Mouse (Mus musculus) kidney, postnatal 4 days (tissue): ENCODE data around the gene Gm6169.
"Not testable (repeated sequence)": the region's sequence is repeated elsewhere in the genome, so short reads cannot be mapped to it uniquely, and the experiment has no call there.

Source experiments
- DNase-seq, 2 experiments: peaks; one replicate each; pipeline ENCODE4 v3.0.0; 2021; ENCODE audit warnings: mixed read lengths in 2 of 2

Gm6169 gene

GRCm38 (mm10) chr13:97099187-97099852, at the start of gene Gm6169:
TSS of gene Gm6169 (minus strand) at chr13:97099237.
- DNase-seq: peak; percentile 74 to 78

- peak; percentile 37 to 46 for DNase-seq
Measured at GRCm38 (mm10) chr13:97145834-97146233, 46.8 kb upstream of the Gm6169 start.

DNA sequence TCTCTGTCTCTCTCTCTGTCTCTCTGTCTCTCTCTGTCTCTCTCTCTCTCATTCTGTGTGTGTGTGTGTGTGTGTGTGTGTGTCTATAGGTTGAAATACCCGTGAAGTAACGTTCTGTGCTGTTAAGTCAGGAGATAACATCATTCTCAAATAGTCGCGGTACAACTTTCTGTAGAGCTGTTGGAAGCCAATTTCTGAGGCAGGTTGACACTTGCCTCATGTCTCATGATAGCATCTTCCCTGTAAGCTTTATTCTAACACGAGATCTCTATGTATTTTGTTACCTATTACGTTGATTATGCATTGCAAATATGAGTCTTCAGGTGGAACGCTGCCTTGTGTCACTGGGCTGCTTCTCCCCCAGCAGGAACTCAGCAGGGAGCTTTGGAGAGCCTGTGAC, 43.3 kb upstream of the Gm6169 start:
- DNase-seq: no peak

DNA sequence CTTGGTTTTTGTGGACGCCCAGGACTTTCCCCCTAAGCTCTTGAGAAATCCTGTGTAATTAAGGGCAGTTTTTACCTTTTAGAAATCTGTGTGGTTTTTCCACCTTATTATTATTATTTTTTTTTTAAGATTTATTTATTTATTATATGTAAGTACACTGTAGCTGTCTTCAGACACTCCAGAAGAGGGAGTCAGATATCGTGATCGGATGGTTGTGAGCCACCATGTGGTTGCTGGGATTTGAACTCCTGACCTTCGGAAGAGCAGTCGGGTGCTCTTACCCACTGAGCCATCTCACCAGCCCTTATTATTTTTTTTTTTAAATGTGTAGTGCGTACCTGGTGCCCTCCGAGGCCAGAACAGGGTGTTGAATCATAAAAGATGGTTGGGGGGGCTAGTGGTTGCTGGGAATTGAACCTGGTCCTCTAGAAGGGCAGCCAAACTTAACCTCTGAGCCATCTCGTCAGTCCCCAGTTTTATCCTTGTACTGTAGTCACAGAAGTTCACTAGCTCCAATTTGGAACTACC, 39.4 kb upstream of the Gm6169 start:
- not testable (repeated sequence) for DNase-seq

GRCm38 (mm10) chr13:97137466-97138400, 38.7 kb upstream of the Gm6169 start, which contains the start of the genes Gfm2 and Nsa2:
TSS of gene Gfm2 (plus strand) at chr13:97137937.
TSS of gene Nsa2 (minus strand) at chr13:97137937.
- DNase-seq: peak; percentile 88 to 93

DNA sequence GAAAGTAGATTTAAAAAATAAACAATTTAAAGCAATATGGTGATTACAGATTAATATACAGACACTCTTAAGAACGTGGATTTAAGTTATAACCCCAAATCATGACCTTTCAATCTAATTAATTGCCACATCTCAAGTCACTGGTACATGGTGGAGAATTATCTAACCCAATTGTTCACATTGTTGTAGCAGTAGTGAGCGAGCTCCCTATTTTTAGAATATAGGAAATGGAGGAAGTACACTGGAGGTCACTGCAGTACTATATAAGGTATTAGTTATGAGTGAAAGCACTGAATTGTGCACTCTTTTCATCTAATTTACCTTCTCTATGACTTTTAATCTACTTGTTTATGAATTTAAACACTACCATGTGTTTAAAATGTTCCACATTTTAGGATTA, 31.4 kb upstream of the Gm6169 start:
- DNase-seq: not testable (repeated sequence)

GRCm38 (mm10) chr13:97129654-97130053, 30.6 kb upstream of the Gm6169 start:
- not testable (repeated sequence) for DNase-seq

GRCm38 (mm10) chr13:97121341-97121740, 22.3 kb upstream of the Gm6169 start:
- no peak for DNase-seq

DNA sequence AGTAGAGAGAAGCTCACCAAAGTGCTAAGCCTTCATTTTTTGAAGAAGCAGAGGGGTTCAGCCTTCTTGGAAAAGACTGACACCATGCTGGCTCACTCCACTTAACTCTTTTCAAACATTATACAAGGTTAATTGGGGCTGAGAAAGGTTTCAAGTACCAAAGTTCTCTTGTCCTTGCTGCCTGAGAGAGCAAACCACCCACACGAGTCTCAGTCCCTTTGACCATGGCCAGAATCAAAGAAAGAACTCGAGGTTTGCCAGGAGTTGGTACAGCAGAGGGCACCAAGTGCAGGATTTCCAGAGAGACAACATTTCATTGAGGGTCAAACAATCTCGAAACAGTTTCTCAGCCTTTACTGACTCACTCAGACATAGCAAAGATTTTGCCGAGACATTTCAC, 10.0 kb upstream of the Gm6169 start:
- DNase-seq: no peak

DNA sequence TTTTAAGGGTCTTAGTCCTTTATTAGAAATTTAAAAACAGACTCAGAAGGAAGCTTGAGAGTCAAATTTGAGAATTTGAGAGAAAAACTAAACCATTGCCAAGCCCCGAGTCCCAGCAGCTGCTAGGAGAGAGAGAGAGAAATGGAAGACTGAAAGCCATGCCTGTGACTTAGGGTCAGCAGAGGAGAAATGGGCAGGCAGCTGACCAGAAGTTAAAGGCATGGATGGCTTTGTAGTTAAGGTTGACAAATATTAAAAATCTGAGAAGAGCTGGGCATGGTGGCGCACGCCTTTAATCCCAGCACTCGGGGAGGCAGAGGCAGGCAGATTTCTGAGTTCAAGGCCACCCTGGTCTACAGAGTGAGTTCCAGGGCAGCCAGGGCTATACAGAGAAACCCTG, 8.7 kb upstream of the Gm6169 start:
- not testable (repeated sequence) for DNase-seq

DNA sequence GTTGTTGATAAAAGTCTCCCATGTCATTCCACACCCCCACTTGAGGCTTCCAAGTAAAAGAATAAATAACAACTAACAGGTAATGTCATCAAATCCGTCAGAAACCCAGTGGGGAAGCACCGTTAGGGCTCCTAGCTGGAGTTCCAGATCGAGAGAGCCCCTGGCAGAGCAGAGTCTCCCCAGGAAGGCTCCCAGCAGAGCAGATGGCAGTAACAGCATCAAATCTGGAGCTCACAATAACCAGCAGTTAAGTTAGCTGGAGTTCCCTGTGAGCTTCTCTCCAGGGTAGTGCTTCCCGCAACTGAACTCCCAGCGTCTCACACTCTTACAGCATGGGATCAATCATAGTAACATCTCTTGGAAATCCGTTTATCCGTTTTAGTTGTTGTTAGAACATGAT, 6.0 kb upstream of the Gm6169 start:
- DNase-seq: no peak

DNA sequence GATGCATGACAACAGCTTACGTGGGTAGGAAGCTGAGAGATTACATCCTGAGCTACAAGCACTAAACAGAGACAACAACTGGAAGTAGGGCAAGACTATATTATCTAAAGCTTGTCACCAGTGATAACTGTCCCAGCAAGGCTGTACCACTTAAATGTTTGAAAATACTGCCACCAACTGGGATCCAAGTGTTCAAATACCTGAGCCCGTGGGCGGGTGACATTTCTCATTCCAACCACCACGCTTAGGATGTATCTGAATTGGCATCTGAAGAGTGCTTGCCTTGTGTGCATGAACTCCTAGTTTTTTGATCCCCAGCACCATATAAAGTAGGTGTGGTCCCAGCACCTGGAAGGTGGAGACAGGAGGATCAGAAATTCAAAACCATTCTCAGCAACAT, 3.3 kb downstream of the Gm6169 start:
- no peak for DNase-seq

GRCm38 (mm10) chr13:97088183-97088582, 10.9 kb downstream of the Gm6169 start:
- DNase-seq: no peak

- no peak for DNase-seq
Measured at GRCm38 (mm10) chr13:97087421-97087820, 11.6 kb downstream of the Gm6169 start.

- no peak for DNase-seq
Measured at GRCm38 (mm10) chr13:97086316-97086715, 12.7 kb downstream of the Gm6169 start.

DNA sequence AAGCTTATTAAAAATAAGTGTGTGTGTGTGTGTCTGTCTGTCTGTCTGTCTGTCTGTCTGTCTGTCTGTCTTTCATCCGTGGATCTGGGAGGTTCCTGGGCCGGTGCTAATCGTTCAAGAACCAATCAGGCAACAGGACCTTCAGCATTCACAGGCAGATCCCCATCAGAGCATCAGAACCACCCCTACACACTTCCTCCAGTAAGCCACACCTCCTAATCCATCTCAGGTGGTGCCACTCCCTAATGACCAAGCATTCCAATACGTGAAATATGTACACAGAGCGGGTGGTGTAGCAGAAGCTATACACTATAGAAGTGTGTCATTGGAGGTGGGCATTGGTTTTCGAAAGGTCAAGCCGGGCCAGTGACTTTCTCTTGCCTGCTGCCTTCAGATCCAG, 16.6 kb downstream of the Gm6169 start:
- no peak for DNase-seq

DNA sequence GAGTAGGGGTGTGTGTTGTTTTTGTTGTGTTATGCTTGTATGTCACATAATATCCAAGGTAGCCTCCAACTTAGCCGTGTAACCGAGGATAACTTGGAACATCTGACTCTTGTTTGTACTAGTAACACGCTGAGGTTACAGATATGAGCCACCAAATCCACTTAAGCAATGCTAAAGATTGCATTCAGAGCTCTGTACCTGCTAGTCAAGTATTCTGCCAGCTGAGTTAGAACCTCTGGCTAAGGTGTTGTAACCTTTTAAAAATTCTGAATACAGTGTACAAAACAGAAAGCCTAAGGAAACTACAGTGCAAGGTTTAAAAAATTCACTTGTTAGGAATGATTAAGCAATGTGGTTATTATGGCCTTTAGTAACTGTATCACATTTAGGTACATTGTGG, 18.4 kb downstream of the Gm6169 start:
- DNase-seq: no peak

DNA sequence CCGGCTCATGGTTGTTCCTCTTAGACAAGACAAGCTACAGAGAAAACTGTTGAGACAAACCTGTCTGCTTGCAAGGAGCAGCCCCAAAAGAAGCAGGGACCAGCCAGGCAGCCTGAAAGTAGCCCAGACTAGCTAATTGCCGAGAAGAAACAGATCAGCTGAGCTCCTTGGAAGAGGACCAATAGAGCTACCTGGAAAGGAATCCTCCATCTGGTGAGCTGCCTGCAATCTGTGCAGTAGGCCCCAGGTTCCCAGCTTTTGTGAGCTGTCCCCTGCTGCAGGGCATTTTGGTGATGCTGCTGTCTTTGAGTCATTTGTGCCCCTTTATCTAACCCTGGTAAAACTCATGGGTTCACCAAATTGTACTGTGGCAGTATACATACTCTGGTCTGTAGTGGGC, 18.8 kb downstream of the Gm6169 start:
- no peak for DNase-seq

DNA sequence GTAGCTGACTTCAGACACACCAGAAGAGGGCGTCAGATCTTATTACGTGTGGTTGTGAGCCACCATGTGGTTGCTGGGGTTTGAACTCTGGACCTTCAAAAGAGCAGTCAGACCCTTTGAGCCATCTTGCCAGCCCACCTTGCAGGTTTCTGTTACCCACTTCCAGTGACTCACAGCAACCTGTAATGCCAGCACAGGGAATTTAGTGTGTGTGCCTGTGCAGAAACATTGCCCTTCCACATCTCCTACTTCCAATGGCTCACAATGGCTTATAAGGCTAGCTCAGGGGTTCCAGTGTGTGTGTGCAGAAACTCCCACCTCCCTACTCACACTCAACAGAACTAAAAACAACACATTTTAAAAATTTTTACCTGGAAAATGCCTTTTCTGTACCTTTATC, 21.5 kb downstream of the Gm6169 start:
- no peak for DNase-seq

GRCm38 (mm10) chr13:97073497-97073896, 25.5 kb downstream of the Gm6169 start:
- no peak for DNase-seq

- peak; percentile 23 to 50 for DNase-seq
Measured at GRCm38 (mm10) chr13:97071626-97072241, 27.3 kb downstream of the Gm6169 start.

GRCm38 (mm10) chr13:97070931-97071625, 28.0 kb downstream of the Gm6169 start:
- peak; percentile 34 to 54 for DNase-seq

DNA sequence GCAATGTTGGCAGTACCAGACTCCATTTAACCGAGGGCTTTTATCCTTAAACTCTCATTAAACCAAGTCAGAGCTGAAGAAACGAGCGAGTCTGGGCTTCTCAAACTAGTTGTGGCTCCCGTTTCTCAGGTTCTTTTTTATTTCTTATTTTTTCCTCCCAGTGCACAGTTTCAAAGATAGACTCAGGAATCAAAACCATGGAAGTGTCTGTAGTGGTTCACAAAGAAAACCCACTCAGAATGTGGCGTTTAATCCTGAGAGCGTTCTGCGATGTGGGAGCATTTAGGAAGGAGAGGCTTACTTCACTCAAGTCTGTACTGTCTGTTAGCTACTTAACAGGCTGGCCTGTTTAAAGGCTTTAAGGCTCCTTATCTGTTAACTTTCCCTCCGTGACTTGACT, 30.9 kb downstream of the Gm6169 start:
- DNase-seq: no peak
